Mouse (Mus musculus) C2C12 (cell line): ENCODE results near the gene Bad.

Source experiments
- CEBPB ChIP-seq: IDR thresholded peaks from one replicate; pipeline ENCODE4 v1.6.1; 2011; ENCODE audit warnings: low read depth, mild to moderate bottlenecking, control low read depth, moderate library complexity
- CTCF ChIP-seq: IDR thresholded peaks from one replicate; pipeline ENCODE4 v1.5.1; 2011; ENCODE audit not compliant: control insufficient read depth, insufficient read depth, insufficient read length
- FOSL1 ChIP-seq: IDR thresholded peaks from one replicate; pipeline ENCODE4 v1.8.0; 2011; ENCODE audit warnings: mild to moderate bottlenecking, low read length; ENCODE audit not compliant: poor library complexity, insufficient read depth, severe bottlenecking
- MAX ChIP-seq: IDR thresholded peaks from one replicate; pipeline ENCODE4 v1.6.1; 2011; ENCODE audit warnings: mild to moderate bottlenecking, control low read depth
- MYOD1 ChIP-seq: IDR thresholded peaks from one replicate; pipeline ENCODE4 v1.6.1; 2011; ENCODE audit warnings: low read depth; ENCODE audit not compliant: control insufficient read depth, insufficient read length
- MYOG ChIP-seq: IDR thresholded peaks from one replicate; pipeline ENCODE4 v1.6.1; 2011; ENCODE audit not compliant: control insufficient read depth, insufficient read length; ENCODE audit errors: extremely low read depth
- USF1 ChIP-seq: IDR thresholded peaks from one replicate; pipeline ENCODE4 v1.6.1; 2011; ENCODE audit warnings: low read depth, mild to moderate bottlenecking, control low read depth, moderate library complexity

- no peak for TF ChIP-seq CTCF
- TF ChIP-seq MAX: no peak
- TF ChIP-seq USF1: no peak
- no peak for TF ChIP-seq MYOD1
- TF ChIP-seq MYOG: no peak
- no peak for TF ChIP-seq CEBPB
- TF ChIP-seq FOSL1: no peak
Observed at GRCm38 (mm10) chr19:6909021-6909420, 32.6 kb upstream of the Bad start.
